Mouse (Mus musculus) stomach, postnatal 0 days (tissue): Measurements from ENCODE around the gene Zfp672.

Experiments
- CTCF ChIP-seq: IDR thresholded peaks from 2 replicates; pipeline ENCODE4 v1.5.1; 2016; ENCODE audit warnings: antibody characterized with exemption, low read depth, mild to moderate bottlenecking, moderate library complexity
- EP300 ChIP-seq: optimal IDR thresholded peaks from 2 replicates; pipeline ENCODE3; 2016; ENCODE audit warnings: antibody characterized with exemption

DNA sequence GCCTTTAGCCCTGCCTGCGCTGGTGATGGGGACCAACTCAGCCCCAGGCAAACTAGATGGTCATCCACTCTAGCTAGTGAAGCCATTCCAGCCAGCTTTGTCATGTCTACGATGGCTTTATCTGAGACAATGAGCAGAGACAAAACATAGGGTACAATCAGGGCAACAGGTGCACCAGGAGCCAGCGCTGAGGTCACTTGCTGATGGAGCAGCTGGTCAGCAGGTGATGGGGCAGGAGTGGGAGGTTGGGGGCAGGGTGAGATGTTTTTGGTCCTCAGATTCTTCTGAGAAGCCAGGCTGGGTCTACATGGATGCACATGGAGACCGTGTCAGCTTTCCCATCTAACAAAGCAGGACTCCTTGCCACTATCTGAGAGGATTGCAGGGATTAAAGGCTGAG lies 39.3 kb downstream of the Zfp672 start:
- no peak for TF ChIP-seq CTCF
- no peak for TF ChIP-seq EP300
